Mouse (Mus musculus) fat pad, adult 2 months (tissue): ENCODE measurements around the gene Atp2a2.
A peak's percentile ranks its signal among the peaks of the same experiment; 100 is the strongest.

ENCODE experiments used
- DNase-seq: peaks from one replicate; pipeline ENCODE4 v3.0.0-alpha.2; 2011; ENCODE audit warnings: low read depth, low spot score; ENCODE audit errors: extremely low read depth

The Atp2a2 gene

DNA sequence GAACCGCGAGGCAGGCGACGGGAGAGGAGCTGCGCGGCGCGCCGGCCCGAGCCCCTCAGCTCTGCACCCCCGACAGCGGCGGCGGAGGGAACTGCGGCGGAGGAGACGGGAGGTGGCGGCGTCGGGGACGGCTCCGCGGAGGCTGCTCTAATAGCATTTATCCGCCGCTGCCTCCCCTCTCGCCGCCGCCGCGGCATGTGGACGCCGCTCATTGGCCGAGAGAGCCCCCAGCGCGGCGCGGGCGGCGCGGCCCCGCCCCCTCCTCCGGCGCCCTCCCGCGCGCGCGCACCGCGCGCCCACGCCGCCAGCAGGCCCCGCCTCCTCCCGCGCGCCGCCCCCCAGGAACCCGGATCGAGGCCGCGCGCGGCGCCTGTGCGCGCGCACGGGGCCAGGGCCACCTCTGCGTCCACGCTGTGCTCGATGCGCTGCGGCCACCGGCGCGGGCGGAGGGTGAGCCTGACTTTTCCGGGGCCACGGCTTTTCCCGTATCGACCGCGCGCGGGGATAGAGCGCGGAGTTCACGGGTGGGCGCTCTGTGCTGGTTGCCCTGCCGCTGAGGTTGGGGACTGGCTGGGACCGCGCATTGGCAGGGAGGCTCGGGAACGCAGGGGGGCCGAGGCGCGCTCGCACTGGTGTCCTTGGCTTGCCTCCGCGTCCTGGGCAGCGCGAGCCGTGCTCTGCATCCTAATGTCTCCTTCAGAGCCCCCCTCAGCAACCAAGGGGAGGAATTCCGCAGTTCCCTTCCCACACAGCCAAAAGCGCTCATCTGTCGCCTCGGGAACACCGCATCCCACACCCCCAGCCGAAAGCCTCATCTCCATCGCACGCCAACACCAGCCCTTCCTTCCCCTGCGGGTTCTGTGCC, at the start of gene Atp2a2:
TSS of gene Atp2a2 (minus strand) at position 149 of the 865 bp plus-strand sequence.
- no peak for DNase-seq

DNA sequence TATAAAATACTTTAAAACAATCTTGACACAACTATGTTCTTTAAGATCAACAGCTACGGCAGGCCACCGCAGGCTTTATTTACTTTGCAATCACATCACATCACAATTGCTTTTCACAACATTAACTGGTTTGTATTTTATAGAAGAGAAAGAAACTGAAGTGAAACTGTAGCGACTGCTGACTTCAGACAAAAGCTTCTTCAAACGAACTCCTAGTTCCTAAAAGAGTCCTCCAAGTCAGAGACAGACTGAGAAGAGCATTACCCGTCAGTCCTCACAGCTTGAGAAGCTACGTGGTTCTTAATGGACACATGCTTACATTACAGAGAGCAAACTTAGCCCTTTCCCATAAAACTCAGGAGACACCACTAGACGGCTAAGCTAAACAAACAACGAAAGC, 48.4 kb upstream of the Atp2a2 start:
- no peak for DNase-seq

DNA sequence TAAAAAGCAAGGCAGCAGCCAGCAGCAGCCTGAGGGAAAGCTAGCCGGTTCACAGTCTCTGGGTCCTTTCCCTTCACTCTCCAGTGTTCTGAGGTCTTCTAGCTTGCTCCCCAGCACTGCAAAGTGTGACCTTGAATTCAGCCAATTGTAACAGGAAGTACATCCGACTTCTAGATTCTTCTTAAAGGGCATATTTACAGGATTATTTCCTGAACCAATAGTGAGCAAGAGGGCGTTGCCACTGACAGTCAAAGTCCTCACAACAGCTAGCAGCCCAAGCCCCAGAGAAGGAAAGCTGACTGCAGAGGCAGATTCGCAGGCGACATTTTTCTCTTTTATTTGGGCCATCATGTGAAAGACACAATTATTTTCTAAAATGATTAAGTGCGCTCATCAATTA, 46.6 kb upstream of the Atp2a2 start:
- no peak for DNase-seq

DNA sequence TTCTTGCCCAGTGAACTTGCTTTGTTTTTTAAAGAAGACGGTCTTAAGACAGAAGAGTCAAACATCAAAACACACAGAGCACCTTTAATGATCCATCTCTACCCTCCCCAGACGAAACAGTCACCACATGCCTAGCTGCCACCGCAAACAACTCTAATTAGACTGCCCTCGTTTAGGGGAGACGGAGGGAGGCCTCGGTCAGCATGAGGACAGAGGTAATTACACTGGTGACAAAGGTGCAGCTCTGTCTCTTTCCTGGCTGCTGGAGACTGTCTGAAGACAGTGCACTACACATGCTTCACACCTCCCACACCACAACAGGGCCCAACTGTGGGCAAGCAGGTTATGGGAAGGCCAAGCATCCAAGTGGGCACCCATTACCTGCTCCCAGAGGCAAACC, 45.8 kb upstream of the Atp2a2 start:
- no peak for DNase-seq

DNA sequence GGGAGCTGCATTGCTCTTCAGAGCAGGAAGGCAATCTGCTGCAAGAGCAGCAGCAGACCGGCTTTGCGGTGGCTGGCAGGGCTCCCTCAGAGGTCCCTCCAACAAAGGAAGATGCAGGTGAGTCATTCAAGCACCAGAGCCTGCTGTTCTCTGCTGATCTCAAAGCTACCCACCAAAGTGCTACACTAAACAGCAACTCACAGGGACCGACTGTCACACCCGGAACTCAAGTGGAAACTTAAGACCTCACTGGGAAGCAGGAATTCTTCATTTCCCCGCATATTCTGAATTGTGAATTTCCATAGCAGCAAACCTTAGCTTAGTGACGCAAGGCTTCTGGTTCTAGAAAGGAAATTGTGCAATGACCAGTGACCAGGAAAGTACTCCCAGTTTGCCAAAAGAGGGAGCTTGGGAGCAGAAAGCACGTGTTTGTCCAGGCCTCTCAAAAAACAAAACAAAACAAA, 45.3 kb upstream of the Atp2a2 start:
- DNase-seq: no peak

DNA sequence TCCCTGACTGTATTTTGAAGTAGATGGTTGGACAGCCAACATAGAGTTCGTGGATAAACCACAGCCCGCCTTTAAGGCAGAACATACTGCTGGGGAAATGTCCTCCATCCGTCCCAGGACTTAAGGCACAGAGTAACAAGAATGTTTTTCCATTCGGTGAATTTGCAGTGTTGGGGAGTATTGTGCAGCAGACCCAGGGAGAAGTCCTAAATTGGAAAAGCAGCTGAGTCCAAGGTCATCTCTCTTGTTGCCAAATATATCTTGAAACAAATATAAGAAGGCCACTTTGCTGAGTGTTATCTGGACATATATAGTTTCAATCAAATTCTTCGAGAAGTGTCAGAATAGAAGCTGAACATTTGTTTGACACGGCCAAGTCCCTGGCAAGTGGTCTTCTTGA, 41.4 kb upstream of the Atp2a2 start:
- no peak for DNase-seq

DNA sequence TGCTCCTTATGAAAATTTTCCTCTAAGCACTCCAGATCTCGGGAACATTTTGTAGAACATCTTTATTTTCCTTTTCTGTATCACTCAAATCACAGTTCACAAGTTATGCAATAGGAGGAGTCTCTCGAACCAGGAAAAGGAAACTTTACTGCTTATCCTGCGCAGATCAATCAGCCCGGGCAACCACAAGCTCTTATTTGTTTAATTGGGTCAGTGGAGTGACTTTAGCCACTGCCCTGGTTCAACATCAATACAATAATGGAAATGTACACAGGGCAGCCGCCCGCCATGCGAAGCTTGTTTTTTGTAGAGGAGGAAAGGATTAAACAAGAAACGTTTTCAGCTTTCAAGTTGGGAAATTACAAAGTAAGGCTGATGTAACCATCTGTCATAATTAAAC, 39.8 kb upstream of the Atp2a2 start:
- DNase-seq: no peak

DNA sequence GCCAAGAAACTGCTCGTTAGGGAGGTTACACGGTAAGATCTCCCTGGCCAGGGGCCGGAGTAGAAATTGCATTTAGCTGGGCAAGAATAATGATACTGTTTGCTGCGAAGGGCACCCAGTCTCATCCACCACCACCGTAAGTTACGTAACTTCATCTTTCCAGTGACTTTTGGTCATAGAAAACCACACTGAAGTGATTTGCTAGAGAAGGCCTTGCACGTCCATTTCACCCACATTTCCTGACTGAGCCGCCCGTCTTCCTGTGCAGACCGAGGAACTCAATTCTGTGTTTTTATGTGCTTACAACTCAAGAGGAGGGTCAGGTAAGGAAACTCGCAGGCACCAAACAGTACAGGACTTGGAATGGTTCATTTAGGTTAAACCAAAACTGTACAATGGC, 36.1 kb upstream of the Atp2a2 start:
- DNase-seq: no peak

DNA sequence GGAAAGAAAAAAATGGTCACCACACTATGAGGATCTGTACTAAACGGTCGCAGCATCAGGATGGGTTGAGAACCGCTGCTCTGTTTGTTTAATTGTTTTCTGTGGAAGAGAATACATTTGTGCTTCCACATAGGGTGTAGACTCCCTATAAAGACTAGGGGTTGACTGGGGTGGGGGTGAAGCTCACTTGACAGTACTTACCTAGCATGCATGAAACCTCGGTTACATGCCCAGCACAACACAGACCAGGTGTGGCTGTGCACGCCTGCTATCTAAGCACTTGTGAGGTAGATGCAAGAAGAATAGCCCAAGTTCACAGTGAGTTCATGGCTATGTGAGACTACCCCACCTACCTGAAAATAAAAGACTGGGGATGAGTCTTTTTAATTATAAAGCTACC, 35.6 kb upstream of the Atp2a2 start:
- no peak for DNase-seq

DNA sequence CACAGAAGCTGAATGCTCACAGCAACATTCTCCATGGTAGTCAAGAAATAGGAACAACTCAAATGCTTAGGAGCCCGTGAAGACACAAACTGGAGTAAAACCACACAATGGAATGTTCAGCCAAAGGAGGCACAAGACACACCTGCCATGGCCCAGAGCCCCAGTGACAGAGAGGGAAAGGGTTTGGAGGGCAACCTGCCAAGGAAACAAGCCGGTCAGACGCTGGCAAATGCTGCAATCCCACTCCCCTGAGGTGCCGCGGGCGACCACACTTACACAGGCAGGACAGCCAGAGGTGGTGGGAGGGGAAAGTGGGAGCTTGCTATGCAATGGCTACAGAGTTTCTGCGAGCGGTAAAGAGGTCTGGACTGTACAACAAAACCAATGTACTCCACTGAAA, 31.9 kb upstream of the Atp2a2 start:
- DNase-seq: no peak

DNA sequence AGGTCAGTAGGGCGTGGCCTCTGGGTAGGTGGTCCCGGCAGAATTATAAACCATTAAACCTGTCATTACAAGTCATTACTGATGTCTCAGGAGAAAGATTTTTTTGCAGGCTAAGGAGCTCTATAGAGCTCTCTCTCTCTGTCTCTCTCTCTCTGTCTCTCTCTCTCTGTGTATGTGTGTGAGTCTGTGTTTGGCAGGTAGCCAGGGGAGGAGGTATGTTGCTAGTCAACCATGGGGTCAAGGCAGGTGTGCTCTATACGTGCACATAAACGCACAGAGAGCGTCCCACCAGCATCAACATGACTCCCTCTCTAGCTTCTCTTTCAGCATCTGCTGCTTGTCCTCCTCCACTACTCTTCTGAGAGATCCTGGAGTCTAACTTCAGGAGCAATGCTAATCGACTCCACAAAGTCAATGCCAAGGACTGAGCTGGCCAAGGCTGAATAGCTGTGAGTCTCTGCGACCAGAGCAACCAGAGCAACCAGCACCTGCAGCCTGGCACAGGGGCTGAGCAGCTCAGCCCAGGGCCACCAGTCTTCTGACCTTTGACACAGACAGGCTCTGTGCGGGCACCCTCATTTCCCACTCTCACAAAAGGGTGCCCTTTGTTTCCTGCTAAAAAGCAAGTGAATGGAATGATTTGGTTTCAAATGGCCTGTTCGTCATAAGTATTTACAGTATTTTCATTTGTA, 28.0 kb upstream of the Atp2a2 start:
- no peak for DNase-seq

DNA sequence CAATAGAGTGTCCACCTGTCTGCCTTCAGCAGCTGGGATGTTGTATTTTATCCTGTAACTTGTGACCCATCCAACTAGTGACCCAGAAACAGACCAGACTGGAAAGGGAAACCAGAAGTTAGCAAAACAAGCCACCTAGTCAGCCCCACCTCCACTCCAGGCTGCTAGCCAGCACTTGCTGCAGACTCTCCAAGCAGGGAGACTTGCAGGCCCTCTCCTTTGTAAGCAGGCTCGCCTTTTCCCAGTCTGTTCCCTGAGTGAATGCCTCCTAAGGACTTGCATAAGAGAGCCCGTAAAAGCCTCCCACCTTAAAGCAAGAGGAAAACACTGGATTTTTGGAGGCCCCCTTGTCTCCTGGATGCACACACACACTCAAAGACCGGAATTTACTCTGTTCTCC, 27.3 kb upstream of the Atp2a2 start:
- peak; percentile 55 for DNase-seq

DNA sequence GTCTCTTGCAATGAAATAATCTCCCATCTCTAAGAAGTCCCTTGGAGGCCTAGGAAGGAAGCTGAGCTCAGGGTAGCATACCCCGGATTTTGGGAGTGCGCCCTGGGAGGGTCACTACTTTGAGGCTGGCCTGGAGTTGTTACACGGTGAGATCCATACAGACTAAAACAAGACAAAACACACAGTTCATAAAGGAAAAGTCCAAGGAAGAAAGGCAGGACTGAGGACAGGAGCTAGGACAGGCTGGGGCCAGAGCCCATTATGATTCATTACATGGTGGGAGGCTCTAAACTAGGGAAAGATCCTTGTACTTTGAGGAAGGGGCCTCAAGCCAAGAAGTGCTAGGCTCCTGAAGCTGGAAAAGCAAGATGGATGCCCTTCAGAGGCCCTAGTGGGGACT, 26.6 kb upstream of the Atp2a2 start:
- no peak for DNase-seq

DNA sequence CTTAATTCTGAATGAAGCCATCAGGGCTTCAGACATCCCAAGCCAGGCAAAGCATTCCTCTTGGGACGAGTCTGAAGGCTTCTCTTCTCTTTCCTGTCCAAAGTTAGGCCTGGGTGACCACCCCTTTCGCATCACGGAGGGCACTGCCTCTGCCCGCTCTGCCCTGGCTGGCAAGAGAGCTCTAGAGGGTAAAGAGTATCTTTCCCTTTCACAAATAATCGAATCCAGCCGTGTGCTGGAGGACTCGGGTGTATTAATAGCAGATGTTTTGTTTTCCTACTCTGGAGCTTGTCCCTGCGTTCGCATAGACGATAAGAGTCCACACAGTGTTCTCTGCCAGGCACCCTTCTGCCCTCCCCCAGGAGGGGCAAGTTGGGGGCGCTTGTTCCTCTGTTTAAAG, 25.7 kb upstream of the Atp2a2 start:
- DNase-seq: no peak

DNA sequence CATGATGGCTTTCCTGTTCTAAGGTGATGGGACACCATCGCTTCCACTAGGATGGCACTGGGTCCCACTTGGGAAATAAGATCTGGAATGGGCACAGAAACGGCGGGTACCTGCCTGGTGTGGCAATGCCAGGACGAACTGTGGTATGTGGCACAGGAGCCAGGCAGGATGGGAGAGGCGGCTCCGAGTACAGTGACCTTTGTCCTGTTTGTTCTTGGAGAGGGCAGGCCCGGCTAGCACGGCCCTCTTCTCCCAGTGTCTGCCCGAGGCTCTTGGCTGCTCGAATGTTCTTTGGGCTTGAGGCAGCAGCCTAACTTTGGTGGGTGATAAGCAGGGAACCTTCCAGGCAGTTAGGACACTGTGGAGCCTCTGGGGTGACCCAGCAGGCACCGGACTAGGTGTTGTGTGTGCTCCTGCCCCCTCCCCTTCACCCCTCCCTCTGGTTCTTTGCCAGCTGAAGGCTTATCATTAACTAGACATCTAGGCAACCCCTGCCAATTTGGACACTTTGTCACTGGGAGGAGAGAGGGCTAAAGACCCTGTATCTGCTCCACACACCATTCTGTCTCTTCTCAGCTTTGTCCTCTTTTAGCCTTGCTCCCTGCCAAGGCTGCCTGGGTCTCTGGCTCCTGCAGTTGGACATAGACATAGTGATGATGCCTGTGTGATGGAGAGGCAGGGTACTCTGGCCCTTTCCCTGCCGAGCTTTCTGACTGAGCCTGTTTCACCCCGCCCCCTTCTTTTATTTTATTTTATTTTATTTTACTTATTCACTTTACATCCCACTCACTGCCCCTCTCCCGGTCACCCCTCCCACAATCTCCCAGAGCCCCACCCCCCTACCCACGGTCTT, 25.1 kb upstream of the Atp2a2 start:
- peak; percentile 63 for DNase-seq

DNA sequence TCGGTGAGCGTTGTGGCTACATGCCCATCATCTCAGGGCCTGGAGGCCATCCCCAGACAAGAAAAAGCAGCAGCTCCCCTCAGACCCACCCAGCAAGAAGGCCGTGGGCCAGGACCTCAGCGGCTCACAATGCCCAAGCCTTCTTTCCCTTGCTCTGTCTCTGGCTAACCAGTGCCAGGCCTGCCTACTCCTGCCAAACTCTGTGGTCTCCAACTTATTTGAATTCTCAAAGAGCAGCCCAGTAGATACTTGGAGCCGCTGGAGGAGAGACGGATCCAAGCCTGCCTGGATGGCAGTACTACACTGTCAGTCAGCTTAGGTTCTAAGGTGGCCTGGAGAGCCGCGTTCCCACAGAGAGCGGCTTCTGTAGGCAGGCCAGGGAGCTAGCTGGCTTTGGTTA, 24.4 kb upstream of the Atp2a2 start:
- DNase-seq: no peak

DNA sequence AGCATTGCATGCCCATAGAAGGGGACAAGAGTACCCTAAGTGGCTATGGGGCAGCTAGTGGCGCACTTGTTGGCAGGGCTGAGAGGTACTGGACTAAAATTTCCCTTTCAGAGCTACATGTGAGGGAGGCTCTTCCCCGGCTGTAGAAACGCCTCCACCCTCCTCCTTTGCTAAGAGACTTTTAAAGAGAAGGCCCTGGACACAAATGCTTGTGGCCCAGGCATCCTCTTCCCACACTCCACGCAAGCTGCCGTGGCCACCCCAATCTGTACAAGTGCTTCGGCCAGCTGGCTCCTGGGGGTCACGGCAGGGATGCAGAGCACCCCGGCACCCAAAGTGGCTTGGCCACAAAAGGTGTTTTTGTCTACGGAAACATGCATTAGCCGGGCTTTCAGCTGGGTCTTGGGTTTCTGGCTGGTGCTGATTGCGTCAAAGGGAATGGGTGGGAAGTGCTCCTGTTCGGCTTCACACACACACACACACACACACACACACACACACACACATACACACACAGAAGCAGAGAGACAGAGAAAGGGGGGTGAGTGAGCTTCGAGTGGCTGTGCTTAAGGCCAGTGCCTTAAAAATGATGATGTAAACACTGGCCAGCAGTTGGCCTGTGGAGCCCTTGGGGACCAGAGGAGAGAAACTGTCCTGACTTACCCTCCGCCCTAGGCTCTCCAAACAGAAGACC, 23.4 kb upstream of the Atp2a2 start:
- DNase-seq: no peak

DNA sequence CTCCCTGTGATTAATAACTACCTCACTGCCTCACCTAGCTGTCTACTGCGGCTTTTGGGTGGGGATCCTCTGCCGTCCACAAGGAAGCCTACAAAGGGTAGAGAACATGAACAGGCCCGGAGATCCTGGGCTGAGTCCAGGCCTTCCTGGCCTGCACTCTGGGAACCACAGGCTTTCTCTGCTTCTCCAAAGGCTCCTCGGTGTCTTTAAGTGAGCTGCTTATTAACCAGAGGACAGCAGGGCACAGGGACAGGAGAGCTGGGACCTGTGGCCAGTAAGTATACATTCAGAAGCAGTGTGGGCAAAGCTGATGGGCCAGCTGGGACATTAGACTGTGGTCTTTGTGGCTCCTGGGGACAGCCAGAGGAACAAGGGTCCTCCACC, 22.8 kb upstream of the Atp2a2 start:
- no peak for DNase-seq

DNA sequence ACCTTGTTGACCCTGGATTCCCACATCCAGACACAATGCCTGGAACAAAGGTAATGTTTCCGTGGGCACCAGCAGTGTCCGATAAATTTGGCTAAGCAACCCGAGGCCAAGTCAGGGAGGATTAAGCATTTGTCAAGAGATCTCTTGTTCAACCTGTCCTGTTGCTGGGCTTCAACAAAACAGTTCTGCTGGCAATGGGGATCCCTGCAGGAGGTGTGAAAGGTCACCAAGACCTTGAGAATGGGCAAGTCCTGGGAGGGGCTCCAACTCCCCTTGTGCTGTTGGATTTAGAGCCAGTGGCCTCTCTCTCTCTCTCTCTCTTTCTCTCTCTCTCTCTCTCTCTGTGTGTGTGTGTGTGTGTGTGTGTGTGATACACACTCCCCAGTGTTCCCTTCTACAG, 22.2 kb upstream of the Atp2a2 start:
- no peak for DNase-seq

DNA sequence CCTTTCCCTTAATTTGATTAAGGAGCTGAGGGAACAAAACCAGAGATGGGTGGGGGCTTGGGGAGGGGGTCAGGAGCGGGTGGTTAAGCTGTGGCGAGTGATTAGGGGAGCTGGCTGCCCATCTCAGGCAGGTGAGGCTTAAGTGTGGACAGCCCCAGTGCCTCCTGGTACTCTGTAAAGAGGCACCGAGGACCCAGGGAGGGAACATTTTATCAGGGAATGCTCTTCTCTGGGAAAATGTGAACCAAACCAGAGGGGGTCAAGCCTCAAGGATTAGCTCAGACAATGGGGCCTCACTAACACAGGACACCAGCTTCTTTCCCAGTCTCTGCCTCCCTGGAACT, 19.1 kb upstream of the Atp2a2 start:
- DNase-seq: no peak
